Mouse (Mus musculus): ENCODE results near the gene Klhl22. TPM values are rescaled to one million over a fixed set of nuclear protein-coding genes. Genes with fewer than 3 reads are reported as not detected.

Klhl22 gene
- polyA plus RNA-seq (2015; fragmentation: Nextera tagmentation; extraction: Ambion mirVana): 83.9 and 88.5 TPM in 2 replicates

- H3K9me3 ChIP-seq: no peaks in the 10 kb centered on the region
- H3K9ac ChIP-seq: peak within 1 kb of the TSS; percentile 85
- H3K27me3 ChIP-seq: no peaks in the 10 kb centered on the region
- peak; percentile 96 for ATAC-seq (ENCODE audit: insufficient number of reproducible peaks, low FRiP score, low TSS enrichment, low read depth)
- peak within 1 kb of the TSS; percentile 75 for H3K4me2 ChIP-seq
- peak within 1 kb of the TSS; percentile 84 for H3K27ac ChIP-seq
- H3K4me1 ChIP-seq: peaks cover 35% of the 10 kb centered on the region
- peak within 1 kb of the TSS; percentile 75 for H3K4me3 ChIP-seq
- H3K36me3 ChIP-seq: peaks cover 5% of the 10 kb centered on the region
- 1% methylated on average over 28 of the region's 28 CpGs for WGBS
These were observed at the start of gene Klhl22 for GRCm38 (mm10) chr16:17759344-17759773. Gene Klhl22 (plus strand): TSS chr16:17759618.

GRCm38 (mm10) chr16:17717791-17718190, 41.6 kb upstream of the Klhl22 start:
- Histone ChIP-seq H3K27ac (no peak overlapping the region), H3K9ac (no peak overlapping the region), H3K9me3 (no peaks in the 10 kb centered on the region), H3K36me3 (no peaks in the 10 kb centered on the region), H3K4me2 (no peak overlapping the region), H3K4me3 (no peak overlapping the region), H3K27me3 (no peaks in the 10 kb centered on the region), H3K4me1 (peaks cover 15% of the 10 kb centered on the region)
- 91% methylated on average over 1 of the region's 1 CpGs for whole genome bisulfite sequencing
- no peak for ATAC-seq (ENCODE audit: insufficient number of reproducible peaks, low FRiP score, low TSS enrichment, low read depth)

GRCm38 (mm10) chr16:17721114-17721808, 38.2 kb upstream of the Klhl22 start:
- H3K4me3 ChIP-seq: peak overlapping the region; percentile 78
- H3K27ac ChIP-seq: no peak overlapping the region
- WGBS: 72% methylated on average over 9 of the region's 9 CpGs
- H3K4me1 ChIP-seq: peaks cover 15% of the 10 kb centered on the region
- H3K4me2 ChIP-seq: peak overlapping the region; percentile 80
- no peak for ATAC-seq (ENCODE audit: insufficient number of reproducible peaks, low FRiP score, low TSS enrichment, low read depth)
- no peaks in the 10 kb centered on the region for H3K27me3 ChIP-seq
- H3K9ac ChIP-seq: peak overlapping the region; percentile 85; the same call in 1 of the 2 replicates
- no peaks in the 10 kb centered on the region for H3K36me3 ChIP-seq
- no peaks in the 10 kb centered on the region for H3K9me3 ChIP-seq

GRCm38 (mm10) chr16:17721822-17722460, 37.5 kb upstream of the Klhl22 start:
- WGBS: 4% methylated on average over 10 of the region's 10 CpGs
- H3K27me3 ChIP-seq: no peaks in the 10 kb centered on the region
- H3K27ac ChIP-seq: peak overlapping the region; percentile 77
- H3K4me3 ChIP-seq: peak overlapping the region; percentile 78
- no peaks in the 10 kb centered on the region for H3K9me3 ChIP-seq
- H3K4me1 ChIP-seq: peaks cover 17% of the 10 kb centered on the region
- peak overlapping the region; percentile 80 for H3K4me2 ChIP-seq
- peak overlapping the region; percentile 85 for H3K9ac ChIP-seq
- H3K36me3 ChIP-seq: no peaks in the 10 kb centered on the region
- ATAC-seq (ENCODE audit: insufficient number of reproducible peaks, low FRiP score, low TSS enrichment, low read depth): no peak

DNA sequence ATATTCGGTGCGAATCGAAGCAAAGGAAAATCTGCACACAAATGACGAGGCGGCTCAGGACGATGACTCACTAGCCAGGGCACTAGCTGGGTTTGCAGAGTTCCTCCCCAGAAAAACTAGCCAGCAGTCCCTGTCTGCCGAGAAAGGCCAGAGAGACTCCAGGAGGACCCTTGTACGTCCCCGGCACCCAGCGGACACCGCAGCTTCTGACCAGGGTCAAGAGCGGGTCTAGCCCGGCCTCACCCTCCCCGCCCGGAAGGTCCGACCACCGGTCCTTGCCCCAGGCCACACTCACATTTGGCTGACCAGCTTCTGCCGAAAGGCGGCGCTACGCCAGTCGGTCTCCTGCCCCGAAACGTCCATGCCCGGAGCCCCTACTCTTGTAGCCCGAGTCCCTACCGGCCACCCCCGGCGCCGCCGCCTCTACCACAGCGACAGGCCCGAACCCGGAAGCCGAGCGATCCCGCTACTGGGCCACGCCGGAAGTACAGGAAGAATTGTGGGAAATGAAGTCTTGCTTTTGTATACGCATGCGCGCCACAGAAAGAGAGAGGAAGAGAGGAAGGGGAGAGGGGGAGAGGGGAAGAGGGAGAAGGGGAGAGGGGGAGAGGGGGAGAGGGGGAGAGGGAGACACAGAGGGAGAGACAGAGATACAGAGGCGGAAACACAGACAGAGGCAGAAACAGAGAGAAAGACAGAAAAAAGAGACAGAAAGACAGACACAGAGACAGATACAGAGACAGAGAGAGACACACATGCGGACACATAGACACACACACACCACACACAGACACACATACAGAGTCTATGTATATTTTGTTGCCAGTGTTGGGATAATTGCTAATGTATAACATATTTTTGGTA, 36.7 kb upstream of the Klhl22 start:
- ATAC-seq (ENCODE audit: insufficient number of reproducible peaks, low FRiP score, low TSS enrichment, low read depth): peak; percentile 87; the same call in 1 of the 2 replicates
- 1% methylated on average over 44 of the region's 44 CpGs for WGBS
- peak overlapping the region; percentile 77 for H3K27ac ChIP-seq

GRCm38 (mm10) chr16:17723325-17723626, 36.1 kb upstream of the Klhl22 start:
- no peak overlapping the region for H3K4me3 ChIP-seq
- H3K4me1 ChIP-seq: peaks cover 19% of the 10 kb centered on the region
- no peaks in the 10 kb centered on the region for H3K27me3 ChIP-seq
- H3K36me3 ChIP-seq: no peaks in the 10 kb centered on the region
- H3K9me3 ChIP-seq: no peaks in the 10 kb centered on the region
- H3K27ac ChIP-seq: no peak overlapping the region
- 80% methylated on average over 1 of the region's 1 CpGs for WGBS
- no peak overlapping the region for H3K9ac ChIP-seq
- ATAC-seq (ENCODE audit: insufficient number of reproducible peaks, low FRiP score, low TSS enrichment, low read depth): no peak
- H3K4me2 ChIP-seq: no peak overlapping the region

More for the DNA sequence above, 36.7 kb upstream of the Klhl22 start:
- Histone ChIP-seq H3K4me2 (peak overlapping the region; percentile 80), H3K36me3 (no peaks in the 10 kb centered on the region), H3K4me3 (peak overlapping the region; percentile 78), H3K4me1 (peaks cover 19% of the 10 kb centered on the region), H3K9ac (peak overlapping the region; percentile 85), H3K9me3 (no peaks in the 10 kb centered on the region), H3K27me3 (no peaks in the 10 kb centered on the region)

- Histone ChIP-seq H3K4me3 (no peak overlapping the region), H3K27ac (no peak overlapping the region), H3K36me3 (no peaks in the 10 kb centered on the region), H3K9ac (no peak overlapping the region), H3K4me2 (no peak overlapping the region), H3K27me3 (no peaks in the 10 kb centered on the region), H3K4me1 (peaks cover 19% of the 10 kb centered on the region), H3K9me3 (no peaks in the 10 kb centered on the region)
- peak; percentile 22; the same call in 1 of the 2 replicates for ATAC-seq (ENCODE audit: insufficient number of reproducible peaks, low FRiP score, low TSS enrichment, low read depth)
- 93% methylated on average over 3 of the region's 3 CpGs for WGBS
These were observed 35.0 kb upstream of the Klhl22 start for GRCm38 (mm10) chr16:17724448-17724847.

DNA sequence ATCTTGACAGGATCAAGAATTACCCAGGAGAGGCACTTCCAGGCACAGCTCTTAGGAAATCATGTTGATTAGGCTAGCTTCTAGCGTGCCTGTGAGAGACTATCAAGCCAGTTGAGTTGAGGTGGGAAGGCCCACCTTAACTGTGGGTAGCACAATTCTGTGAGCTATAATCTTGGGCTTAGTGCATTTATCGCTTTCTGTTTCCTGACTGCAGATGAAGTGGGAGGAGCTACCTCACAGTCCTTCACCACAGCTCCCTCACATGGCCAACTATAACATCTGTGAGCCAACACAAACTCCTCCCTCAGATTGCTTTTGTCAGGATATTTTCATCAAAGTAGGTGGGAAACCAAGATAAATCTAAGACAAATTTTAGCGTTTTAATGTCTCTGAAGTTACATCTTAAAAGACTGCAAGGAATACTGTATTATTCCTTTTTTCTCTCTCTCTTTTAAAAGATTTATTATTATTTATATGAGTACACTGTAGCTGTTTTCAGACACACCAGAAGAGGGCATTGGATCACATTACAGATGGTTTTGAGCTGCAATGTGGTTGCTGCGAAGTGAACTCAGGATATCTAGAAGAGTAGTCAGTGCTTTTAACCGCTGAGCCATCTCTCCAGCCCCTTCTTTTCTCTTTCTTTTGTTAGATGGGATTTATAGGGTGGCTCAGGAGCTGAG, 32.1 kb upstream of the Klhl22 start:
- Histone ChIP-seq H3K36me3 (no peaks in the 10 kb centered on the region), H3K4me2 (0 out of 2 replicates have a peak overlapping the region, but pooled peaks have one; percentile 24), H3K27me3 (no peaks in the 10 kb centered on the region), H3K4me3 (no peak overlapping the region), H3K4me1 (peaks cover 3% of the 10 kb centered on the region; the same call in 1 of the 2 replicates), H3K9ac (no peak overlapping the region), H3K9me3 (no peaks in the 10 kb centered on the region), H3K27ac (peak overlapping the region; percentile 22; the same call in 1 of the 2 replicates)
- no peak for ATAC-seq (ENCODE audit: insufficient number of reproducible peaks, low FRiP score, low TSS enrichment, low read depth)
- 12% methylated on average over 5 of the region's 5 CpGs for WGBS

GRCm38 (mm10) chr16:17729974-17730373, 29.4 kb upstream of the Klhl22 start:
- no peak overlapping the region for H3K9ac ChIP-seq

GRCm38 (mm10) chr16:17732021-17732420, 27.4 kb upstream of the Klhl22 start:
- Histone ChIP-seq H3K4me2 (no peak overlapping the region), H3K27ac (no peak overlapping the region), H3K4me3 (no peak overlapping the region), H3K36me3 (no peaks in the 10 kb centered on the region), H3K9ac (no peak overlapping the region), H3K9me3 (no peaks in the 10 kb centered on the region), H3K27me3 (0 out of 2 replicates have a peak, but pooled peaks cover 2% of the 10 kb centered on the region), H3K4me1 (peaks cover 4% of the 10 kb centered on the region; the same call in 1 of the 2 replicates)
- 39% methylated on average over 3 of the region's 3 CpGs for WGBS
- no peak for ATAC-seq (ENCODE audit: insufficient number of reproducible peaks, low FRiP score, low TSS enrichment, low read depth)

More at GRCm38 (mm10) chr16:17729974-17730373, 29.4 kb upstream of the Klhl22 start:
- Histone ChIP-seq H3K4me2 (no peak overlapping the region), H3K4me1 (peaks cover 6% of the 10 kb centered on the region; the same call in 1 of the 2 replicates), H3K9me3 (no peaks in the 10 kb centered on the region), H3K4me3 (no peak overlapping the region), H3K27me3 (no peaks in the 10 kb centered on the region), H3K27ac (no peak overlapping the region), H3K36me3 (no peaks in the 10 kb centered on the region)
- ATAC-seq (ENCODE audit: insufficient number of reproducible peaks, low FRiP score, low TSS enrichment, low read depth): no peak

DNA sequence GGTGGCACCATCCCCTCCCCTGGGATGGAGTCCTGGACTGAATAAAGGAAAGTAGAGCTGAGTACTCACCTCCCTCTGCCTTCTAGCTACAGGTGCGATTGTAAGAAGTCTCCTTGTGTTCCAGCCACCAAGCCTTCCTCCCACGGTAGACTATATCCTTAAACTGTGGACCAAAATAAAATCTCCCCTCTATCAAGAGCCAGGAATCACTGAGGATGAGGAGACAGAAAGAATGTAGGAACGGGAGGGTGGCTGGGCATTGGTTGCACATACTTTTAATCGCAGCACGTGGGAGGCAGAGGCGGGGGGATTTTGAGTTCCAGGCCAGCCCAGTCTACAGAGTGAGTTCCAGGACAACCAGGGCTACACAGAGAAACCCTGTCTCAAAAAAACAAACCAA, 27.0 kb upstream of the Klhl22 start:
- Histone ChIP-seq H3K36me3 (no peaks in the 10 kb centered on the region), H3K9me3 (no peaks in the 10 kb centered on the region), H3K4me3 (no peak overlapping the region), H3K9ac (no peak overlapping the region), H3K4me1 (0 out of 2 replicates have a peak, but pooled peaks cover 3% of the 10 kb centered on the region), H3K4me2 (no peak overlapping the region), H3K27me3 (0 out of 2 replicates have a peak, but pooled peaks cover 2% of the 10 kb centered on the region), H3K27ac (no peak overlapping the region)
- WGBS: 57% methylated on average over 6 of the region's 6 CpGs
- no peak for ATAC-seq (ENCODE audit: insufficient number of reproducible peaks, low FRiP score, low TSS enrichment, low read depth)

Measured in limb, embryonic 15.5 days (tissue).